In genomic region chr2:104816866-104817439, GRCm38 (mm10) we compare ENCODE assay signal across 8 mouse cellular contexts. TPM values are rescaled to one million over a fixed set of nuclear protein-coding genes. Genes with fewer than 3 reads are reported as not detected.
A peak's percentile ranks its signal among the peaks of the same experiment; 100 is the strongest.
DNase-seq lines count a peak whose midpoint lies in the region; ATAC-seq and TF ChIP-seq lines count a peak whose summit lies in the region.

No protein-coding gene starts in this region.

- ATAC-seq in G1E (ENCODE audit: extremely low read depth, insufficient number of reproducible peaks, low FRiP score, poor library complexity, severe bottlenecking) = peak; percentile 67
- ATAC-seq in forebrain, embryonic 16.5 days = peak; percentile 92
- ATAC-seq in neural tube, embryonic 14.5 days (ENCODE audit: low read depth) = peak; percentile 98

- peak; percentile 75 for DNase-seq in G1E (ENCODE audit: low spot score)
- peak; percentile 90 to 94 for DNase-seq in cerebellum, adult 18-20 months
- DNase-seq in heart, postnatal 36 days = peak; percentile 90 to 91
- DNase-seq in layer of hippocampus, adult 18-20 months (ENCODE audit: low spot score in 2 of 2) = peak; percentile 75 to 86
- peak; percentile 90 to 93 for DNase-seq in lung, adult 18-20 months

- WGBS in forebrain, embryonic 16.5 days = 0% methylated on average over 45 of the region's 51 CpGs
- WGBS in neural tube, embryonic 14.5 days = under 1% methylated on average over 37 of the region's 51 CpGs

- intact Hi-C loops in heart, postnatal 36 days (cut with DNase I) = loop anchor here (2.0 to 10.0 kb wide), 3 partner anchors 32 to 578 kb away; partner anchors contain the start of genes Hipk3, Prrg4 and Rcn1

- peaks cover 33% of the 10 kb centered on the region for H3K4me1 ChIP-seq in G1E (ENCODE audit: insufficient read depth, low read depth, low read length)
- H3K4me1 ChIP-seq in forebrain, embryonic 16.5 days (replicated peaks; ENCODE audit: control insufficient read depth, insufficient read depth, low read length) = peaks cover 20% of the 10 kb centered on the region
- peaks cover 2% of the 10 kb centered on the region; the same call in 1 of the 2 replicates for H3K4me1 ChIP-seq in neural tube, embryonic 14.5 days (ENCODE audit: control insufficient read depth, insufficient read depth, low read length)
- H3K4me1 ChIP-seq in testis, adult 2 months (ENCODE audit: control insufficient read depth, insufficient read depth, low read length) = peaks cover 11% of the 10 kb centered on the region

- H3K36me3 ChIP-seq in G1E (replicated peaks) = no peaks in the 10 kb centered on the region
- H3K36me3 ChIP-seq in forebrain, embryonic 16.5 days (ENCODE audit: control insufficient read depth, insufficient read depth) = no peaks in the 10 kb centered on the region
- no peaks in the 10 kb centered on the region for H3K36me3 ChIP-seq in neural tube, embryonic 14.5 days (ENCODE audit: control insufficient read depth, insufficient read depth, low read length)
- H3K36me3 ChIP-seq in testis, adult 2 months (ENCODE audit: control insufficient read depth, insufficient read depth, low read length) = no peaks in the 10 kb centered on the region

- peak overlapping the region; percentile 81 for H3K4me2 ChIP-seq in forebrain, embryonic 16.5 days (ENCODE audit: low read length)
- H3K4me2 ChIP-seq in neural tube, embryonic 14.5 days (ENCODE audit: low read depth, low read length) = peak overlapping the region; percentile 67

- H3K9ac ChIP-seq in forebrain, embryonic 16.5 days (replicated peaks; ENCODE audit: low read depth, low read length) = peak overlapping the region; percentile 100
- peak overlapping the region; percentile 99 for H3K9ac ChIP-seq in neural tube, embryonic 14.5 days (replicated peaks; ENCODE audit: low read depth, low read length)

- TF ChIP-seq CTCF in G1E (IDR thresholded peaks at IDR 0.05; ENCODE audit: low read depth, low read length) = no peak
- TF ChIP-seq CTCF in testis, adult 2 months (IDR thresholded peaks at IDR 0.05; ENCODE audit: control insufficient read depth, insufficient read depth, insufficient replicate concordance, low read depth, low read length) = no peak

- peak overlapping the region; percentile 79 for H3K4me3 ChIP-seq in G1E (ENCODE audit: low read depth, low read length)
- peak overlapping the region; percentile 95 for H3K4me3 ChIP-seq in forebrain, embryonic 16.5 days (replicated peaks; ENCODE audit: low read length)
- peak overlapping the region; percentile 95 for H3K4me3 ChIP-seq in neural tube, embryonic 14.5 days (ENCODE audit: low read depth, low read length)
- H3K4me3 ChIP-seq in testis, adult 2 months (ENCODE audit: control insufficient read depth, low read depth, low read length) = peak overlapping the region; percentile 97

- peak; percentile 15; the same call in 1 of the 2 replicates for TF ChIP-seq POLR2A in testis, adult 2 months (IDR thresholded peaks at IDR 0.05; ENCODE audit: control insufficient read depth, low read depth, low read length)

- H3K27me3 ChIP-seq in G1E (ENCODE audit: insufficient read depth, low read length) = peaks cover 7% of the 10 kb centered on the region
- H3K27me3 ChIP-seq in forebrain, embryonic 16.5 days (replicated peaks; ENCODE audit: control insufficient read depth, insufficient read depth, low read length) = no peaks in the 10 kb centered on the region
- H3K27me3 ChIP-seq in neural tube, embryonic 14.5 days (ENCODE audit: control insufficient read depth, insufficient read depth, low read length) = no peaks in the 10 kb centered on the region
- no peaks in the 10 kb centered on the region for H3K27me3 ChIP-seq in testis, adult 2 months (ENCODE audit: control insufficient read depth, insufficient read depth, low read length)

- no peaks in the 10 kb centered on the region for H3K9me3 ChIP-seq in G1E (replicated peaks)
- H3K9me3 ChIP-seq in forebrain, embryonic 16.5 days (ENCODE audit: control insufficient read depth, low read length) = no peaks in the 10 kb centered on the region
- no peaks in the 10 kb centered on the region for H3K9me3 ChIP-seq in neural tube, embryonic 14.5 days (ENCODE audit: control insufficient read depth, low read length)

- peak overlapping the region; percentile 98 for H3K27ac ChIP-seq in forebrain, embryonic 16.5 days (ENCODE audit: low read length)
- peak overlapping the region; percentile 95 for H3K27ac ChIP-seq in neural tube, embryonic 14.5 days (ENCODE audit: low read depth, low read length)
- peak overlapping the region; percentile 96 for H3K27ac ChIP-seq in testis, adult 2 months (ENCODE audit: control insufficient read depth, insufficient read depth, low read depth, low read length)

RNA-seq across cellular contexts. Expression of gene Qser1, which starts 0.4 kb away (rescaled TPM):
- total RNA-seq in G1E (2014; fragmentation: Nextera tagmentation) = 57.8 and 61.1 TPM in 2 replicates
- 6.0 and 6.6 TPM in 2 replicates for total RNA-seq in G1E (2017)
- polyA plus RNA-seq in G1E (2012) = 2.5 and 2.6 TPM in 2 replicates
- polyA plus RNA-seq in forebrain, embryonic 16.5 days (2015; fragmentation: Nextera tagmentation; extraction: Ambion mirVana) = 11.1 and 12.2 TPM in 2 replicates
- 10 to 100 TPM; 29.2 to 29.8 TPM for total RNA-seq in heart, postnatal 36 days (2021)
- 1 to 10 TPM; 9.4 to 9.6 TPM for total RNA-seq in layer of hippocampus, adult 18-20 months (2021)
- polyA plus RNA-seq in neural tube, embryonic 14.5 days (2014; fragmentation: Nextera tagmentation; extraction: Ambion mirVana) = 10.4 and 12.4 TPM in 2 replicates
- 6.0 and 7.9 TPM in 2 replicates for polyA plus RNA-seq in testis, adult 2 months (2012; rRNA removed)

RNA-seq across cellular contexts. Expression of gene Prrg4, which starts 32.7 kb away (rescaled TPM):
- total RNA-seq in G1E (2014; fragmentation: Nextera tagmentation) (not detected in 2 replicates), G1E (2017) (0.05 TPM in 1 of 2 replicates, not detected in the other)
- not detected in 2 replicates for polyA plus RNA-seq in G1E (2012)
- polyA plus RNA-seq in forebrain, embryonic 16.5 days (2015; fragmentation: Nextera tagmentation; extraction: Ambion mirVana) = 0.38 and 0.43 TPM in 2 replicates
- 1 to 10 TPM in 1 of 2 experiments, under 1 TPM in 1; 0.70 to 1.7 TPM for total RNA-seq in heart, postnatal 36 days (2021)
- total RNA-seq in layer of hippocampus, adult 18-20 months (2021) = under 1 TPM; 0.51 to 0.74 TPM
- 0.35 and 0.60 TPM in 2 replicates for polyA plus RNA-seq in neural tube, embryonic 14.5 days (2014; fragmentation: Nextera tagmentation; extraction: Ambion mirVana)
- 0.08 and 0.17 TPM in 2 replicates for polyA plus RNA-seq in testis, adult 2 months (2012; rRNA removed)

RNA-seq across cellular contexts. Expression of gene Ccdc73, which starts 50.7 kb away (rescaled TPM):
- 17.7 TPM in 1 of 2 replicates, not detected in the other for total RNA-seq in G1E (2014; fragmentation: Nextera tagmentation)
- 31.5 and 34.6 TPM in 2 replicates for total RNA-seq in G1E (2017)
- polyA plus RNA-seq in G1E (2012) = 0.42 and 0.66 TPM in 2 replicates
- 5.3 and 7.0 TPM in 2 replicates for polyA plus RNA-seq in forebrain, embryonic 16.5 days (2015; fragmentation: Nextera tagmentation; extraction: Ambion mirVana)
- total RNA-seq in heart, postnatal 36 days (2021) = 1 to 10 TPM; 3.1 to 4.8 TPM
- total RNA-seq in layer of hippocampus, adult 18-20 months (2021) = not detected
- polyA plus RNA-seq in neural tube, embryonic 14.5 days (2014; fragmentation: Nextera tagmentation; extraction: Ambion mirVana) = 7.5 and 9.7 TPM in 2 replicates
- polyA plus RNA-seq in testis, adult 2 months (2012; rRNA removed) = 27.0 and 28.0 TPM in 2 replicates

Comparison
In these comparisons a context has a peak if more than half of its experiments do, and no peak if none do; other contexts are left out.
1. Peak in every context shown above with its lines: DNase-seq, ATAC-seq, H3K4me3 ChIP-seq and H3K27ac ChIP-seq.